Mouse (Mus musculus): ENCODE data around the gene Pxmp2. TPM values are rescaled to one million over a fixed set of nuclear protein-coding genes. Genes with fewer than 3 reads are reported as not detected.

Pxmp2 gene
- polyA plus RNA-seq (2015; fragmentation: Nextera tagmentation; extraction: Ambion mirVana) = 11.3 and 12.8 TPM in 2 replicates

- Histone ChIP-seq H3K9ac (peak within 1 kb of the TSS; percentile 76), H3K4me1 (peaks cover 15% of the 10 kb centered on the region), H3K4me3 (peak within 1 kb of the TSS; percentile 76), H3K4me2 (peak within 1 kb of the TSS; percentile 93), H3K27ac (0 out of 2 replicates have a peak within 1 kb of the TSS, but pooled peaks have one; percentile 42), H3K36me3 (peaks cover 11% of the 10 kb centered on the region), H3K9me3 (no peaks in the 10 kb centered on the region), H3K27me3 (0 out of 2 replicates have a peak, but pooled peaks cover 5% of the 10 kb centered on the region)
- WGBS = under 1% methylated on average over 55 of the region's 64 CpGs
- ATAC-seq (ENCODE audit: borderline replicate concordance, extremely low read depth, low FRiP score, low TSS enrichment) = peak; percentile 98
These were observed at the start of gene Pxmp2, which contains the start of gene Pole for GRCm38 (mm10) chr5:110285770-110286445. Pxmp2 (minus strand) TSS chr5:110286186. Pole (plus strand) TSS chr5:110286306.

DNA sequence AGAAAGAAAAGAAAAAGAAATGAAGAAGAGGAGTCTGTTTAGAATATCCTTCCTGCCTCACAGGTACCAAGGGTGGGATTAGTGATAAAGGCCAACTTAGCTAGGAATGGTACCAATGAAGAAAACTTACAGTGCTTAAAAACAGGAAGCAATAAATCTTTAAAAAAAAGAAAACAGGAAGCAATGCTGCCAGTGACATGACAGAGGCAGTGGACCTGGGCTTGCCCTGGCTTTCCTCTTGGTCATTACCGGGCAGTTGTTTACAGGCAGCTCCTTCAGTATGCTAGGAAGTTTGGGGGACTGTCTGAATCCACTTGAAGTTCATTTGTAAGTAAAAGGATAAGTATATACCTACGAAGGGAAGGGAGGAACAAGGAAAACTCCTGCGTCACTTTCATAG lies 44.5 kb upstream of the Pxmp2 start:
- Histone ChIP-seq H3K4me3 (no peak overlapping the region), H3K4me1 (no peaks in the 10 kb centered on the region), H3K9ac (no peak overlapping the region), H3K27me3 (no peaks in the 10 kb centered on the region), H3K4me2 (no peak overlapping the region), H3K36me3 (peaks cover 74% of the 10 kb centered on the region), H3K27ac (no peak overlapping the region), H3K9me3 (no peaks in the 10 kb centered on the region)
- 67% methylated on average over 3 of the region's 3 CpGs for WGBS
- no peak for ATAC-seq (ENCODE audit: borderline replicate concordance, extremely low read depth, low FRiP score, low TSS enrichment)

- ATAC-seq (ENCODE audit: borderline replicate concordance, extremely low read depth, low FRiP score, low TSS enrichment) = no peak
- Histone ChIP-seq H3K9me3 (no peaks in the 10 kb centered on the region), H3K27me3 (no peaks in the 10 kb centered on the region), H3K27ac (no peak overlapping the region), H3K36me3 (peaks cover 69% of the 10 kb centered on the region), H3K4me3 (no peak overlapping the region), H3K4me1 (no peaks in the 10 kb centered on the region), H3K4me2 (no peak overlapping the region), H3K9ac (no peak overlapping the region)
- 90% methylated on average over 3 of the region's 3 CpGs for WGBS
These were observed 27.1 kb upstream of the Pxmp2 start for GRCm38 (mm10) chr5:110313127-110313526.

DNA sequence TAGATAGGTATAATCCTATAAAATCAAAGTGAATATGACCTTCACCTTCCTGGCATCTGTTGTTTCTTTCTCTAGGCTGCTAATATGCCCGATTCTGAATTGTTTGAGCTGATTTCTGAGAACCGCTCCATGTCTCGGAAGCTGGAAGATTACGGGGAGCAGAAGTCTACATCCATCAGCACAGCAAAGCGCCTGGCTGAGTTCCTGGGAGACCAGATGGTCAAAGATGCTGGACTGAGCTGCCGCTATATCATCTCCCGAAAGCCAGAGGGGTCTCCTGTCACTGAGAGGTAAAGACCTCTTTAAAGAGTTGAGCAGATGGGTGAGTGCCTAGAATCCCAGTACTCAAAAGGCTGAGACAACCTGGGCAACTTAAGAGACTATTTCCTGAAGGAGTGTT lies 22.9 kb upstream of the Pxmp2 start:
- 95% methylated on average over 7 of the region's 7 CpGs for WGBS
- Histone ChIP-seq H3K9me3 (no peaks in the 10 kb centered on the region), H3K36me3 (peaks cover 85% of the 10 kb centered on the region), H3K4me3 (no peak overlapping the region), H3K4me2 (no peak overlapping the region), H3K27ac (no peak overlapping the region), H3K4me1 (no peaks in the 10 kb centered on the region), H3K9ac (no peak overlapping the region), H3K27me3 (no peaks in the 10 kb centered on the region)
- ATAC-seq (ENCODE audit: borderline replicate concordance, extremely low read depth, low FRiP score, low TSS enrichment) = no peak

- no peak overlapping the region for H3K4me3 ChIP-seq
- H3K4me2 ChIP-seq = no peak overlapping the region
- no peaks in the 10 kb centered on the region for H3K4me1 ChIP-seq
- WGBS = 86% methylated on average over 2 of the region's 2 CpGs
- H3K27ac ChIP-seq = no peak overlapping the region
- ATAC-seq (ENCODE audit: borderline replicate concordance, extremely low read depth, low FRiP score, low TSS enrichment) = no peak
- no peak overlapping the region for H3K9ac ChIP-seq
- H3K27me3 ChIP-seq = no peaks in the 10 kb centered on the region
- H3K9me3 ChIP-seq = no peaks in the 10 kb centered on the region
- peaks cover 82% of the 10 kb centered on the region for H3K36me3 ChIP-seq
These were observed 14.6 kb upstream of the Pxmp2 start for GRCm38 (mm10) chr5:110300591-110300990.

GRCm38 (mm10) chr5:110296637-110297036 lies 10.7 kb upstream of the Pxmp2 start:
- Histone ChIP-seq H3K9ac (no peak overlapping the region), H3K9me3 (no peaks in the 10 kb centered on the region), H3K4me2 (no peak overlapping the region), H3K4me3 (no peak overlapping the region), H3K27me3 (no peaks in the 10 kb centered on the region), H3K4me1 (no peaks in the 10 kb centered on the region), H3K36me3 (peaks cover 78% of the 10 kb centered on the region), H3K27ac (no peak overlapping the region)
- no peak for ATAC-seq (ENCODE audit: borderline replicate concordance, extremely low read depth, low FRiP score, low TSS enrichment)
- 65% methylated on average over 1 of the region's 1 CpGs for WGBS

- Histone ChIP-seq H3K4me1 (peaks cover 9% of the 10 kb centered on the region), H3K36me3 (peaks cover 60% of the 10 kb centered on the region)
These were observed 5.7 kb upstream of the Pxmp2 start for GRCm38 (mm10) chr5:110291649-110292048.

GRCm38 (mm10) chr5:110287084-110287475 lies 1.1 kb upstream of the Pxmp2 start:
- Histone ChIP-seq H3K4me3 (peak overlapping the region; percentile 76), H3K4me2 (peak overlapping the region; percentile 93), H3K9me3 (no peaks in the 10 kb centered on the region), H3K36me3 (peaks cover 23% of the 10 kb centered on the region), H3K9ac (peak overlapping the region; percentile 76; the same call in 1 of the 2 replicates), H3K27ac (no peak overlapping the region), H3K4me1 (peaks cover 15% of the 10 kb centered on the region), H3K27me3 (0 out of 2 replicates have a peak, but pooled peaks cover 5% of the 10 kb centered on the region)
- no peak for ATAC-seq (ENCODE audit: borderline replicate concordance, extremely low read depth, low FRiP score, low TSS enrichment)
- 58% methylated on average over 2 of the region's 2 CpGs for WGBS

More at GRCm38 (mm10) chr5:110291649-110292048, 5.7 kb upstream of the Pxmp2 start:
- H3K27ac ChIP-seq = no peak overlapping the region
- 89% methylated on average over 1 of the region's 1 CpGs for WGBS
- no peaks in the 10 kb centered on the region for H3K9me3 ChIP-seq
- no peak for ATAC-seq (ENCODE audit: borderline replicate concordance, extremely low read depth, low FRiP score, low TSS enrichment)
- H3K27me3 ChIP-seq = no peaks in the 10 kb centered on the region
- no peak overlapping the region for H3K9ac ChIP-seq
- no peak overlapping the region for H3K4me3 ChIP-seq
- H3K4me2 ChIP-seq = no peak overlapping the region

DNA sequence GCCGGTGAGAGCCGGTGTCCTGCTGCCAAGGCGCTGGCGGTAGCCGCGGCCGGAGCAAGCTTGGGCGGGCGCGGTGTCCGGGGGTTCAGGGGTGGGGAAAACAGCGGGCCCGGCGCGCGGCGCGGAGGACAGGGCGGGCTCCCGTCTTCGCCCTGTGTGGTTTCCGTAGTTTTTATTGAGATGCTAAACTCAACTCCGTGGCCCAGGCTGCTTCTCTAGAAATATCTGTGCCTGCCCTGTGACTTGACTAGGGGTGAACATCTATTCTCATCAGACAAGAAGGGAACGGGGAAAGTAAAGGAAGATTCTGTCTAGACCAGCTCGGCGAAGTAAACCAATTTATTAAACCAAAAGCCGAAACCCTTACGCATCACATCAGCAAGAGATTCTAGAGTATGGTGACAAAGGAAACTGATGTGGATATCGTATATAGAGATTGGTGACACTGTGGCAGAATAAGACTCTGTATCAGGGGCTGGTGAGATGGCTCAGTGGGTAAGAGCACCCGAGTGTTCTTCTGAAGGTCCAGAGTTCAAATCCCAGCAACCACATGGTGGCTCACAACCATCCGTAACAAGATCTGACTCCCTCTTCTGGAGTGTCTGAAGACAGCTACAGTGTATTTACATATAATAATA lies 579 bp upstream of the Pxmp2 start:
- H3K4me3 ChIP-seq = peak overlapping the region; percentile 76
- ATAC-seq (ENCODE audit: borderline replicate concordance, extremely low read depth, low FRiP score, low TSS enrichment) = peak; percentile 80
- H3K27ac ChIP-seq = 0 out of 2 replicates have a peak overlapping the region, but pooled peaks have one; percentile 26
- H3K36me3 ChIP-seq = peaks cover 18% of the 10 kb centered on the region
- H3K9me3 ChIP-seq = no peaks in the 10 kb centered on the region
- 0 out of 2 replicates have a peak, but pooled peaks cover 5% of the 10 kb centered on the region for H3K27me3 ChIP-seq
- WGBS = 2% methylated on average over 26 of the region's 31 CpGs
- H3K4me1 ChIP-seq = peaks cover 15% of the 10 kb centered on the region
- peak overlapping the region; percentile 76 for H3K9ac ChIP-seq
- H3K4me2 ChIP-seq = peak overlapping the region; percentile 93

- Histone ChIP-seq H3K27ac (no peak overlapping the region), H3K36me3 (peaks cover 5% of the 10 kb centered on the region), H3K4me1 (peaks cover 15% of the 10 kb centered on the region), H3K9ac (0 out of 2 replicates have a peak overlapping the region, but pooled peaks have one; percentile 48), H3K27me3 (0 out of 2 replicates have a peak, but pooled peaks cover 5% of the 10 kb centered on the region), H3K9me3 (no peaks in the 10 kb centered on the region), H3K4me2 (peak overlapping the region; percentile 93), H3K4me3 (peak overlapping the region; percentile 76)
- WGBS = 3% methylated on average over 15 of the region's 15 CpGs
- ATAC-seq (ENCODE audit: borderline replicate concordance, extremely low read depth, low FRiP score, low TSS enrichment) = no peak
These were observed 830 bp downstream of the Pxmp2 start for GRCm38 (mm10) chr5:110285156-110285555.

- Histone ChIP-seq H3K4me1 (peaks cover 15% of the 10 kb centered on the region), H3K9ac (no peak overlapping the region), H3K27me3 (0 out of 2 replicates have a peak, but pooled peaks cover 5% of the 10 kb centered on the region), H3K27ac (no peak overlapping the region), H3K36me3 (peaks cover under 1% of the 10 kb centered on the region; the same call in 1 of the 2 replicates), H3K4me2 (peak overlapping the region; percentile 93), H3K9me3 (no peaks in the 10 kb centered on the region), H3K4me3 (peak overlapping the region; percentile 76; the same call in 1 of the 2 replicates)
- no peak for ATAC-seq (ENCODE audit: borderline replicate concordance, extremely low read depth, low FRiP score, low TSS enrichment)
- WGBS = 8% methylated on average over 4 of the region's 4 CpGs
These were observed 1.4 kb downstream of the Pxmp2 start for GRCm38 (mm10) chr5:110284536-110284935.

DNA sequence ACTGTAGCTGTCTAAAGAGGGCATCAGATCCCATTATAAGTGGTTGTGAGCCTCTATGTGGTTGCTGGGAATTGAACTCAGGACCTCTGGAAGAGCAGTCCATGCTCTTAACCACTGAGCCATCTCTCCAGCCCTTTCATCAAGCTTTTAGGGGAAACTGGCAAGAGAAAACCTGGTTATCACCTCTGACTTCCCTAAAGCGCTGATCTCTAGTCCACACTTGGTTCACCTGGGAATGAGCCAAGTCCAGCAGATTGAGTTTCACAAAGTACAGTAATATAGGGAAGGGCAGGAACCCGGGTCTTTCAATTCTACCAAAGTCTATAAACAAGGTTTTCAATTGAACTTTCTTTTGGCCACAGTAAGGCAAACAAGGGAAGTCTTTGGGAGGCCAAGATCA lies 4.0 kb downstream of the Pxmp2 start:
- no peaks in the 10 kb centered on the region for H3K36me3 ChIP-seq
- no peak overlapping the region for H3K4me2 ChIP-seq
- H3K4me1 ChIP-seq = peaks cover 7% of the 10 kb centered on the region
- H3K4me3 ChIP-seq = no peak overlapping the region
- WGBS = 72% methylated on average over 2 of the region's 2 CpGs
- no peak for ATAC-seq (ENCODE audit: borderline replicate concordance, extremely low read depth, low FRiP score, low TSS enrichment)
- 0 out of 2 replicates have a peak, but pooled peaks cover 5% of the 10 kb centered on the region for H3K27me3 ChIP-seq
- H3K27ac ChIP-seq = no peak overlapping the region
- no peak overlapping the region for H3K9ac ChIP-seq
- H3K9me3 ChIP-seq = no peaks in the 10 kb centered on the region

All from lung, embryonic 15.5 days (tissue).